Mouse (Mus musculus) heart, adult 2 months (tissue): ENCODE measurements at regions not wholly inside any gene's neighbourhood (a gene's known extent, or its start where the extent isn't known, plus 50 kb on each side); places are given as distances from the start of the nearest gene placed in this dataset.

Experiments used
- CTCF ChIP-seq: fragments of 200-600 bp; IDR thresholded peaks from 2 replicates; pipeline ENCODE4 v1.8.1; 2022; ENCODE audit warnings: antibody characterized with exemption, mild to moderate bottlenecking, moderate library complexity
- EP300 ChIP-seq: fragments of 200-500 bp; IDR thresholded peaks from 2 replicates; pipeline ENCODE4 v1.6.1; 2011; ENCODE audit warnings: low read depth, low read length, control low read depth; ENCODE audit not compliant: insufficient read depth
- POLR2A ChIP-seq: fragments of 200-500 bp; IDR thresholded peaks from 2 replicates; pipeline ENCODE4 v1.6.1; 2011; ENCODE audit warnings: mild to moderate bottlenecking, low read depth, low read length, control low read depth; ENCODE audit not compliant: insufficient read depth

- TF ChIP-seq CTCF (no peak), POLR2A (no peak), EP300 (no peak)
These were observed 277.9 kb upstream of the Far2 start for GRCm38 (mm10) chr6:147769180-147769579.
